ENCODE assay signal across 8 mouse cellular contexts in genomic region chr8:119699549-119700134, GRCm38 (mm10). TPM values are rescaled to one million over a fixed set of nuclear protein-coding genes. Genes with fewer than 3 reads are reported as not detected.
DNase-seq lines count a peak whose midpoint lies in the region; ATAC-seq and TF ChIP-seq lines count a peak whose summit lies in the region.
"Had no signal": no experiment of that assay in that cellular context is flagged by ENCODE, and none has a peak within 500 bp of the region (broad histone marks: within the 10 kb centered on the region; RNA-seq: fewer than 3 reads in every experiment).

Gene Atp2c2 (plus strand): TSS chr8:119700009.

- TF ChIP-seq EP300 in stomach, postnatal 0 days (optimal IDR thresholded peaks at IDR 0.05): no peak

- intact Hi-C loops in left cerebral cortex, postnatal 36 days (cut with DNase I): loop anchor here (10.0 kb wide), 1 partner anchor 225 kb away; no protein-coding TSS in a partner anchor
- intact Hi-C loops in left cerebral cortex, postnatal 4 days (cut with DNase I): no loop called here

- H3K36me3 ChIP-seq in megakaryocyte, embryonic 14.5 days (replicated peaks; ENCODE audit: low read length): no peaks in the 10 kb centered on the region
- no peaks in the 10 kb centered on the region for H3K36me3 ChIP-seq in intestine, embryonic 16.5 days (ENCODE audit: control insufficient read depth, insufficient read depth, low read length)
- H3K36me3 ChIP-seq in limb, embryonic 15.5 days: no peaks in the 10 kb centered on the region
- H3K36me3 ChIP-seq in stomach, postnatal 0 days (ENCODE audit: control insufficient read depth, insufficient read depth, low read length): no peaks in the 10 kb centered on the region

- peaks cover 85% of the 10 kb centered on the region for H3K27me3 ChIP-seq in megakaryocyte, embryonic 14.5 days (replicated peaks)
- H3K27me3 ChIP-seq in intestine, embryonic 16.5 days (replicated peaks; ENCODE audit: control insufficient read depth, insufficient read depth, low read length): peaks cover 7% of the 10 kb centered on the region
- peaks cover 54% of the 10 kb centered on the region for H3K27me3 ChIP-seq in limb, embryonic 15.5 days
- H3K27me3 ChIP-seq in stomach, postnatal 0 days (ENCODE audit: control insufficient read depth, insufficient read depth, low read length): 0 out of 2 replicates have a peak, but pooled peaks cover 3% of the 10 kb centered on the region

- peak within 1 kb of the TSS; percentile 59 for H3K4me2 ChIP-seq in intestine, embryonic 16.5 days (ENCODE audit: low read depth, low read length)
- peak within 1 kb of the TSS; percentile 39 for H3K4me2 ChIP-seq in limb, embryonic 15.5 days
- peak within 1 kb of the TSS; percentile 58 for H3K4me2 ChIP-seq in stomach, postnatal 0 days (replicated peaks; ENCODE audit: low read depth)

- peak; percentile 79 for DNase-seq in stomach, postnatal 0 days (ENCODE audit: low spot score)
- no peak for DNase-seq in left cerebral cortex, postnatal 36 days (ENCODE audit: low spot score in 2 of 2)
- no peak for DNase-seq in left cerebral cortex, postnatal 4 days

- no peak for ATAC-seq in megakaryocyte, adult 5-6 weeks (ENCODE audit: poor library complexity, severe bottlenecking)
- peak; percentile 91 for ATAC-seq in intestine, embryonic 16.5 days
- no peak for ATAC-seq in limb, embryonic 15.5 days (ENCODE audit: insufficient number of reproducible peaks, low FRiP score, low TSS enrichment, low read depth)
- peak; percentile 73 for ATAC-seq in stomach, postnatal 0 days (ENCODE audit: low FRiP score, low TSS enrichment)

- WGBS in intestine, embryonic 16.5 days: 6% methylated on average over 26 of the region's 26 CpGs
- 4% methylated on average over 26 of the region's 26 CpGs for whole genome bisulfite sequencing in limb, embryonic 15.5 days
- 6% methylated on average over 26 of the region's 26 CpGs for WGBS in stomach, postnatal 0 days

- H3K4me1 ChIP-seq in megakaryocyte, embryonic 14.5 days: peaks cover 8% of the 10 kb centered on the region
- H3K4me1 ChIP-seq in intestine, embryonic 16.5 days (ENCODE audit: control insufficient read depth, insufficient read depth, low read length): peaks cover 7% of the 10 kb centered on the region; the same call in 1 of the 2 replicates
- H3K4me1 ChIP-seq in limb, embryonic 15.5 days: peaks cover 12% of the 10 kb centered on the region
- H3K4me1 ChIP-seq in stomach, postnatal 0 days (replicated peaks; ENCODE audit: control insufficient read depth, insufficient read depth): no peaks in the 10 kb centered on the region

- H3K4me3 ChIP-seq in megakaryocyte, embryonic 14.5 days (replicated peaks): peak within 1 kb of the TSS; percentile 81
- peak within 1 kb of the TSS; percentile 42 for H3K4me3 ChIP-seq in intestine, embryonic 16.5 days (ENCODE audit: low read length)
- H3K4me3 ChIP-seq in limb, embryonic 15.5 days: peak within 1 kb of the TSS; percentile 31
- peak within 1 kb of the TSS; percentile 35 for H3K4me3 ChIP-seq in stomach, postnatal 0 days (ENCODE audit: low read depth, low read length)

- H3K9ac ChIP-seq in intestine, embryonic 16.5 days (ENCODE audit: low read depth, low read length): peak within 1 kb of the TSS; percentile 53
- H3K9ac ChIP-seq in limb, embryonic 15.5 days: no peak within 1 kb of the TSS
- H3K9ac ChIP-seq in stomach, postnatal 0 days (ENCODE audit: low read length): peak within 1 kb of the TSS; percentile 55; the same call in 1 of the 2 replicates

- no peak for TF ChIP-seq CTCF in stomach, postnatal 0 days (IDR thresholded peaks at IDR 0.05; ENCODE audit: low read depth)

- H3K9me3 ChIP-seq in megakaryocyte, embryonic 14.5 days: no peaks in the 10 kb centered on the region
- H3K9me3 ChIP-seq in intestine, embryonic 16.5 days (ENCODE audit: control insufficient read depth, low read length): no peaks in the 10 kb centered on the region
- H3K9me3 ChIP-seq in limb, embryonic 15.5 days: no peaks in the 10 kb centered on the region
- H3K9me3 ChIP-seq in stomach, postnatal 0 days (ENCODE audit: control insufficient read depth, low read length): no peaks in the 10 kb centered on the region

- H3K27ac ChIP-seq in intestine, embryonic 16.5 days (ENCODE audit: low read length): 0 out of 2 replicates have a peak within 1 kb of the TSS, but pooled peaks have one; percentile 8
- H3K27ac ChIP-seq in limb, embryonic 15.5 days: no peak within 1 kb of the TSS
- H3K27ac ChIP-seq in stomach, postnatal 0 days (replicated peaks): peak within 1 kb of the TSS; percentile 30; the same call in 1 of the 2 replicates
- H3K27ac ChIP-seq: macrophage had no signal

RNA-seq across cellular contexts. Expression of gene Atp2c2, which starts in this region (rescaled TPM):
- polyA plus RNA-seq in megakaryocyte, embryonic 14.5 days (2012; ENCODE audit: insufficient read depth, low replicate concordance): not detected in 2 replicates
- not detected in 2 replicates for total RNA-seq in megakaryocyte, adult 5-6 weeks (2015)
- not detected in 2 replicates for total RNA-seq in megakaryocyte, adult 5-6 weeks (2017)
- polyA plus RNA-seq in intestine, embryonic 16.5 days (2015; fragmentation: Nextera tagmentation; extraction: Ambion mirVana): 6.4 and 6.8 TPM in 2 replicates
- 5.3 and 5.8 TPM in 2 replicates for polyA plus RNA-seq in limb, embryonic 15.5 days (2015; fragmentation: Nextera tagmentation; extraction: Ambion mirVana)
- 7.7 and 8.8 TPM in 2 replicates for polyA plus RNA-seq in stomach, postnatal 0 days (2015; fragmentation: Nextera tagmentation; extraction: Ambion mirVana)
- total RNA-seq in left cerebral cortex, postnatal 36 days (2021): 1 to 10 TPM; 2.0 to 2.6 TPM
- total RNA-seq in left cerebral cortex, postnatal 4 days (2021): under 1 TPM; 0.14 to 0.16 TPM
- polyA plus RNA-seq: macrophage had no signal

Comparison
In these comparisons a context has a peak if more than half of its experiments do, and no peak if none do; other contexts are left out.
1. H3K4me3 ChIP-seq: peak in every context shown above with its lines; median percentile 81 in megakaryocyte, embryonic 14.5 days; 42 in intestine, embryonic 16.5 days; 35 in stomach, postnatal 0 days; 31 in limb, embryonic 15.5 days.
2. ATAC-seq: peak in intestine, embryonic 16.5 days (single experiment) and stomach, postnatal 0 days (single experiment); none in megakaryocyte, adult 5-6 weeks (single experiment) and limb, embryonic 15.5 days (single experiment).
3. Peak in every context shown above with its lines, with median percentiles within 50 percentile points of each other: H3K4me2 ChIP-seq.